Mouse (Mus musculus): Measurements from ENCODE around the gene Rnf38.
A peak's percentile ranks its signal among the peaks of the same experiment; 100 is the strongest.

Gene Rnf38

DNA sequence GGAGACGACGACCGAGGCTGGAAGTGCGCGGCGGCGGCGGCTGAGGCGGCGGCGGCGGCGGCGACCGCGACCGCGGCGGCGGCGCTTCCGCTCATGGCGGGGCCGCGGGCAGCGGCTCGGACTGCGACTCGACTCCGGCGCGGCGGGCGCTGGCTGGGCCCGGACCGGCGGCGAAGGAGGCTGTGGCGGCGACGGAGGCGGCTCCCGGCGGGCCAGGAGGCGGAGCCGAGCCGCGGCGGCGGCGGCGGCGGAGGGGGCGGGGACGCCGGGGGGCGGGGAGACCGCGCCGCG is at the start of gene Rnf38:
TSS of gene Rnf38 (minus strand) at position 77 of the 291 bp plus-strand sequence.
- no peak for DNase-seq (ENCODE audit: low spot score)

DNA sequence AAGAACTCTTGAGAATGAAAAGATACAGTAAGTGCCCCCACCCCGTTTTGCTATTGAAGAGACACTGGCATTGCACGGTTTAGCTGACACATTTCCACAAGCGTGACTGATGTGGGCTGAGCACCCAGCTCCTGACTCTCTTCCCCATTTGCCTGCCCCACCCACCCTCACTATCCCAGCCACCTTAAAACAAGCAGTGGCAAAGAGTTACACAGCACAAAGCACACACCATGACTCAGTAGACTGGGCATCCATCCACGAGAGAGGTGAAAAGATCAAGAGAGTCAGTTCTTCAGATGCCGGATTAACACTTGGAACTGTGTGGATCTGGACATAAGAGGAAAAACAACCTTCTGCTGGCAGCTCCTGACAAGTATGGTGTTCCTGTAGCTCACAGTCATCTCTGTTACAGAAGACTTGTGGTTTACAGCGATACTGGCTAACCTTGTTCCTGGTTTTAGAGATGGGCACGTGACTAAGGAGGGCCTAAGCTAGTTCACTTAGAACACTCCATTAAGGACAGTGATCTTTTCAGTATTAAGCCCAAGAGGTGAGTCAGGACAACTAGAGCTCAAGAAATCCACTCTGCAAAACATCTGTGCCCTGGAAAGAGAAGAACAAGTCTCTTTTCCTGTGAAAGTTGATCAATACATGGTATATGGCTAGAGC is 48.1 kb upstream of the Rnf38 start:
- DNase-seq (ENCODE audit: low spot score) = no peak

DNA sequence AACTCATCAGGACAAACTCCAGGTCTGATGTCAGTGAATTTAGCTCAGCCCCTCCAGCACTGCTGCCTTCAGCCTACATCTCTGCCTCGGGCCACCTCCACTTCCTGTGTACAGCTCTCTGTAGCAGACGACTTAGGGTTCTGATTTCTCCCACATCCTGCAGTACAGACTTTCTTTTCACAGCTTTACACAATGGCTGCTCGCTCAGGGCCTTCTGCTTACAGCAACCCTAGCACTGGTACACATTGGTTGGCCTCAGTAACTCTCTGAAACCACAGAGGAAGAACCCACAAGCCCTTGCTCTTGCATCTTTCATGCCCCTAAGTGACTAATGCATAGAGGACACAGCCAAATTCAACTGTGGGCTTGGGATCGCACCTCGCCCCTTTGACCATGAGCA is 37.5 kb upstream of the Rnf38 start:
- no peak for DNase-seq (ENCODE audit: low spot score)

GRCm38 (mm10) chr4:44269376-44269817 is 35.8 kb upstream of the Rnf38 start:
- DNase-seq (ENCODE audit: low spot score) = no peak

DNA sequence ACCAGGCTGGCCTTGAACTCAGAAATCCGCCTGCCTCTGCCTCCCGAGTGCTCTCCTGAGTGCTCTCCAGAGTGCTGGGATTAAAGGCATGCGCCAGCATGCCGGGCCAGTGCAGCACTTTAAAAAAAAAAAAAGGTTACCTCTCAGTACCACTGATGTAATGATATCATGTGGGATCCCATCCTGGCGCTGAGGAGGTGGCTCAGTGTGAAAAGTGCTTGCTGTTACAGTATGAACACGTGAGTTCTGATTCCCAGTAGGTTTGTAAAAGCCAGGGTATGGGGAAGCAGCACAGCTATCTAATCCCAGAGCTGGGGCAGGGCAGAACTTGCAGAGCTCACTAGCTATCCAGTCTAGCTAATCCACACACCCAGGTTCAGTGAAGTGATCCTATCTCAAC is 33.8 kb upstream of the Rnf38 start:
- no peak for DNase-seq (ENCODE audit: low spot score)

GRCm38 (mm10) chr4:44265500-44265899 is 31.9 kb upstream of the Rnf38 start:
- DNase-seq (ENCODE audit: low spot score) = no peak

- no peak for DNase-seq (ENCODE audit: low spot score)
Observed at GRCm38 (mm10) chr4:44260244-44260643, 26.7 kb upstream of the Rnf38 start.

DNA sequence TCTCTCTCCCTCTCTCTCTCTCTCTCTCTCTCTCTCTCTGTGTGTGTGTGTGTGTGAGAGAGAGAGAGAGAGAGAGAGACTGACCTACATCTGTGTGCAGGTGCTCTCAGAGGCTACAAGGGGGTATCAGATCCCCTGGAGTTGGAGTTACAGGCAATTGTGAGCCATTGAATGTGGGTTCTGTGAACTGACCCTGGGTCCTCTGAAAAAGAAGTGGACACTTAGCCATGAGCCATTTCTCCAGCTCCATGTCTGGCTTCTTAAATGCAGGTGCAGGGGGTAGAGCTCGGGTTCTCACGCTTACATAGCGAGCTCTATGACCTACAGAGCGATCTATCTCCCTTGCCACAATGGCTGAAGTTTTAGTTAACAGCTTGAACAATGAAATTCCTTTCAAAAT is 25.5 kb upstream of the Rnf38 start:
- DNase-seq (ENCODE audit: low spot score) = no peak

DNA sequence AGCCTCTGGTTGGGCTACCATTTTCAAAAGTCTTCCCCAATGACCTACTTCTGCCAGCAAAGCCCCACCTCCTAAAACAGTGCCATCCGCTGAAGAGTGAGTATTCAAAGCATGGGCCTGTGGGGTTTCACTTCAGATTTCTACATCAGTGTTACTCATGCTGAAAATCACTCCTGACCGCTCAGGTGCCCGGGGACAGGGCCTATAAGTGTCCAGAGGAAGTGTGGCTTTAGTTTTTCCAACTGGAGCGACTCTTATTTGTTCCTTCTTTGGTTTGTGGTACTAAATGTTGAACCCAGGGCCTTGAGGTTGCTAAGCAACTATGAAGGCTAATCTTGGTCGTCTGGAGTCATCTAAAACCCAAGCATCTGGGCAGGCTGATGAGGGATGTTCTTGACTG is 21.0 kb upstream of the Rnf38 start:
- DNase-seq (ENCODE audit: low spot score) = no peak

- DNase-seq (ENCODE audit: low spot score) = no peak
Observed at GRCm38 (mm10) chr4:44253191-44253590, 19.6 kb upstream of the Rnf38 start.

DNA sequence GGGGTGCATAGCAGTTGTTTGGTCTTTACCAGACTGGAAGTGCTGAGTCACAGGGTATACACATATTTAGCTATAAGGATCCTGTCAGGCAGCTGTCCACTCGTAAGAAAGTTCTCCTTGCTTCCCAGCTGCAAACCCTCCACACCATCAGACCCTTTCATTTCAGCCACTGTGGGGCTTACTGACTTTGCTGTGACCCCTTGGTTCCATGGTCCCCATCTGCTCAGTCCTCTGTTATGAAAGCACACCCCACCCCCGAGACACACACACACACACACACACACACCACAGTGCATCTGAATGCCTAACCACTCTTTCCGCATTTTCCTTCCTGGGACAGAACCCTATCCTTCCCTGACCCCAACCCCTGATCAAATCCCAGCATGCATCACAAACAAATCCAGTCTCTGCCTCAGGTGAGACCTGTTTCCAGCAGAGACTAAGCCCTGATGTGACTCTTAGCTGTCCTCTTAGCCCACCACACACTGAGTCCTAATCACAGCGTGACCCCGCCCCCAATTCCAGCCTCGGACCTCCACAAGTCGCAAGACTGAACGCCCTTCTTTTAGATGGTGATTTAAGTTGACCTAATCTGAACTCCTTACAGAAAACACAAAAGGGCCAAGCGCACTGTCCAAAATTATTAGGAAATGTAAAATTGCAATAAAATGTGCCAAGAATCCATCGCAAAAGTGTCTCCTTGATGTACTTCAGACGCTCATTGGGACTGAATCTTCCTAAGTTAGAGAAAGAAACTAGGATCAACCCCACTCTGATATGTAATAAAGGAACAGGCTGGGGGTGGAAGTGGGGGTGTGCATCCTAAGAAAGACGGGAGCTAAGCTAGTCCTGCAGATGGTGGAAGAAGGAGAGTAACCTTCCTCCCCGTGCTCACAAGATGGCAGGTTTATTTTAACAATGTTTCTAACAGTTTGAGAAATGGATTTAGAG is 18.7 kb upstream of the Rnf38 start:
- no peak for DNase-seq (ENCODE audit: low spot score)

DNA sequence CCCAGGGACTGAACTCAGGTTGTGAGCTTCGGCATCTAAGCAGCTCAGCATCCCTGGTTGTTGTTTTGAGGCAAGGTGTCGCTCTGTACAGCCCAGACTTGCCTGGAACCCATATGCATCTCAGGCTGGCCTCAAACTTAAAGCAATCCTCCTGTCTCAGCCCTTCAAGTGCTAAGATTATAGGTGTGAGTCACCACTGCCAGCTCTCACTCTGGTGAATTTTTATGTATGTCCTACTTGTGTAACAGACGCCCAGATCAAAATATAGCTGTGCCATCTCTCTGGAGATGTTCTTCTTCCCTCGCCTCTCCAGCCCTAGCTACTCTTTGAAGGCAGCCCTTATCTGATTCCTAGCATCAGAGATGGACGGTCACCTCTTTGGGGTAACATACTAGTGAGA is 17.9 kb upstream of the Rnf38 start:
- no peak for DNase-seq (ENCODE audit: low spot score)

DNA sequence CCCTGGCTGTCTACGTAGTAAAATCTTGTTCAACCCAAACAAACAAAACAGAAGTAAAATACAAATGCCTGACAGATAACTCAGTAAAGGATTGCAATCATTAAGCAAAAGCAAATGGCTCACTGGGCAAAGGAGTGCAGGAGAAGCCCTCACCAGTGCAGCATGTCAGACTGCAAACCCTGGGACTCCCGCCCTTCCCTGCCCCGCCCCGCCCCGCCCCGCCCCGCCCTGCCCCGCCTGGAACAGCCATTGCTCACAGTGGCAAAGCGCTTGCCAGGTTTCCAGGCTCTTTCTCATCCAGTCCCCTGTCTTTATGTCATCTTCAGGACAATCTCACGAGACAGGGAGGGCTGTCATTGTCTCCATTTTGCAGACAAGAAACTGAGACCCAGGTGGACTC is 16.1 kb upstream of the Rnf38 start:
- no peak for DNase-seq (ENCODE audit: low spot score)

GRCm38 (mm10) chr4:44247051-44247939 is 13.7 kb upstream of the Rnf38 start:
- no peak for DNase-seq (ENCODE audit: low spot score)

DNA sequence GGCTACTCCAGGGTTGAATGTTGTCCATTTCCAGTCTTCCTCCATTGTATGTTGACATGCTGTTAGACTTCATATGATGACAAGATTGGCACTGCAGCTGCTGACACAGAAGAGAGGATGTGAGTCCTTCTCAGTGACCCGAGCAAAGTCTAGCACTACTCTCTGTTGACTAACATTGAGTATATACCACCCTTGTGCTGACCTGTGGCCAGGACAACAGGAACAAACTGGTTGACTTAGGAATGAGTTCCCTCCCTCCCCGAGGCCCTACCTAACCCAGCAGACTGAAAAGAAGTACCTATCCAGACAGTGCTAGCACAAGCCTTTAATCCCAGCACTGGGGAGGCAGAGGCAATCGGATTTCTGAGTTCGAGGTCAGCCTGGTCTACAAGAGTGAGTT is 12.7 kb upstream of the Rnf38 start:
- DNase-seq (ENCODE audit: low spot score) = no peak

DNA sequence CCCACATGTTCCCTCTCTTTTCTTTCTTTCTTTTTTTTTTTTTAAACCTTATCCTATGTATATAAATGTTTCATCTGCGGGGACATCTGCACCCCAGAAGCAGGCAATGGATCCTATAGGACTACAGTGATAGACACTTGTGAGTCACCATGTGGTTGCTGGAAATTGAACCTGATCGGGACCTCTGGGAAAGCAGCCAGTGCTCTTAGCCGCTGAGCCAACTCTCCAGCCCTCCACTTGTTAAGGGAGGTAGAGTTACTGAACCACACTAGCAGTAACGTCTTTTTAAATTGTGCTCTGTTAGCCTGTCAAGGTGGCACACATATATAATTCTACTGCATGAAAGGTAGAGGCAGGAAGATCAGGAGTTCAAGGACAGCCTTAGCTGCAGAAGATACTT is 8.0 kb upstream of the Rnf38 start:
- no peak for DNase-seq (ENCODE audit: low spot score)

GRCm38 (mm10) chr4:44235946-44236345 is 2.4 kb upstream of the Rnf38 start:
- DNase-seq (ENCODE audit: low spot score) = no peak

DNA sequence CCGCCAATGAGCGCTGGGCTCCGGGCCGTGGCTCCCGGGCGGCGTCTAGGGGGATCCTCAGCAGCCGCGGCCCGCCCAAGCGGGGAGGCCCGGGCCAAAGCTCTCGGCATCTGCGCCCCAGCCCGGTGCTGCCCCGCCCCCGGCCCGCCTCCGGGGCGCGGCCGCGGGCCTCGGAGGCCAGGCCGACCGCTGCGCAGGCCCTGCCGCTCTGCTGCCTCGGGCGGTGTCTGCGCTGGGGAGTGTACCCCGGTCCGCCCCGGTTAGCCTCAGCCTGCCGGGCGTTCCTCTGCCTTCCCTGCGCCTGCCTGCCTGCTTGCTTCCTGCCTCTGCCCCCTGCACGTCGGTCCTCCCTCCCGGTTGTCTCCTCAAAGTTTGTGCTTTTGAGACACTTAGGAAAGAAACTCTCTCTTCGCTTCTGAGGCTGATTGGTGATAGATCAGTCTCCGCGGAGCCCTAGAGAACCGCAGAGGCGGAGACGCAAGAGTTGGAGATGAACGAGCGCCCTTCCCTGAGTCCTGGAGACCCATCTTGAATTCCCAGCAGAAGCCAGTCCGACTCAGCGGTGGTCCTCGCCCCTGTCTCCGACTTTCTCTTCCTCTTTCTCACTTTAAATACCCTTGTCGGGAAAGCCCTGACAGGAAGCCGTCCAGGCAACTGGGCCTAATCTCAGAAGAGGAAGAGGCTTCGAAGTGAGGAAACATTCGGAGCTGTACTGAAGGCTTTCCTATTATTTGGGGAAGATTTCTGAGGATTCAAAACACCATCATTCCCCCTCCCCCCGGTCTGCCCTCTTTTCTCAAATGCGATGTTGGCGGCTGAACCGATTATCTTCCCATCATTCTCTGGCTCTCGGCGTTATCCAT is 646 bp upstream of the Rnf38 start:
- DNase-seq (ENCODE audit: low spot score) = peak; percentile 91

GRCm38 (mm10) chr4:44232771-44233712 is 547 bp downstream of the Rnf38 start:
- DNase-seq (ENCODE audit: low spot score) = peak; percentile 38

DNA sequence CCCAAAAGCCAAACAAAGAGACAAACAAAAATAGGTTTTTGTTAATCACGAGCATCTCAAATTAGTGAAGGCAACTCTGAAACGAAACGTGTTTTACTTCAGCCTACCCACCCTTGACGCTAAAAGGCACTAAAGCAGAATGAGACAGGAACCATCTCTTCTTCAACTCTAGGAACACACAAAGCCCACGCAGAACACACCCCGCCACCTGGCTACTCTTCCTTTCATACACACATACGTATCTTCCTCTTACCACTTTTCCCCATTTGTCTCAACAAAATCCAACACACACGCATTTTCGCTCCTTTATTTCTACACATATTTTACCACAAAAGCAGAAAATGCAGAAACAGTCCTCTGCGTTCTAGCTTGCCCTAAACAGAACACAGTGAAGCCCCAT is 8.5 kb downstream of the Rnf38 start:
- no peak for DNase-seq (ENCODE audit: low spot score)
